Mouse (Mus musculus) megakaryocyte, embryonic 14.5 days (primary cell): ENCODE data around the gene C9.

Experiments
- FLI1 ChIP-seq: IDR thresholded peaks from 2 replicates; pipeline ENCODE4 v1.6.1; 2012; ENCODE audit warnings: low read length, inconsistent platforms, mixed read lengths
- GATA1 ChIP-seq: IDR thresholded peaks from 3 replicates; pipeline ENCODE4 v1.6.1; 2012; ENCODE audit warnings: mixed read lengths, low read length, inconsistent platforms, borderline replicate concordance

DNA sequence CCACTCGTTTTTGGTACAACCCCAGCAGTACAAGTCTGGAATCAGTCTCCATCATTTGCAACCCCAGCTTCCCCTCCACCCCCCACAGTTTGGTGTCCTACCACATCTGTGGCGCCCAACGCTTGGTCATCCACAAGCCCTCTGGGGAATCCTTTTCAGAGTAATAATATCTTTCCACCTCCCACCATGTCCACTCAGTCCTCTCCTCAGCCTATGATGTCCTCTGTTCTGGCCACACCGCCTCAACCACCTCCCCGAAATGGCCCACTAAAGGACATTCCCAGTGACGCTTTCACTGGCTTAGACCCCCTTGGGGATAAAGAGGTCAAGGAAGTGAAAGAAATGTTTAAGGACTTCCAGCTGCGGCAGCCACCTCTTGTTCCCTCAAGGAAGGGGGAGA lies 9.8 kb upstream of the C9 start:
- TF ChIP-seq GATA1 = no peak
- TF ChIP-seq FLI1 = no peak
